Comparison of ENCODE assay signal across 13 mouse cellular contexts in genomic region chr3:51178158-51178557, GRCm38 (mm10). TPM values are rescaled to one million over a fixed set of nuclear protein-coding genes. Genes with fewer than 3 reads are reported as not detected.
DNase-seq lines count a peak whose midpoint lies in the region; ATAC-seq and TF ChIP-seq lines count a peak whose summit lies in the region.
"Had no signal": no experiment of that assay in that cellular context is flagged by ENCODE, and none has a peak within 500 bp of the region (broad histone marks: within the 10 kb centered on the region; RNA-seq: fewer than 3 reads in every experiment).

No protein-coding gene starts in this region.

- no peaks in the 10 kb centered on the region for H3K27me3 ChIP-seq in hindbrain, embryonic 11.5 days (ENCODE audit: control insufficient read depth, insufficient read depth, low read length)
- no peaks in the 10 kb centered on the region for H3K27me3 ChIP-seq in hindbrain, embryonic 13.5 days
- no peaks in the 10 kb centered on the region for H3K27me3 ChIP-seq in lung, postnatal 0 days (replicated peaks; ENCODE audit: insufficient read depth, low read length)
- H3K27me3 ChIP-seq in Patski = no peaks in the 10 kb centered on the region
- H3K27me3 ChIP-seq in embryonic facial prominence, embryonic 15.5 days = no peaks in the 10 kb centered on the region
- H3K27me3 ChIP-seq: forebrain, embryonic 12.5 days; intestine, embryonic 15.5 days; limb, embryonic 13.5 days; lung, embryonic 15.5 days; midbrain, embryonic 12.5 days had no signal

- no peaks in the 10 kb centered on the region for H3K9me3 ChIP-seq in hindbrain, embryonic 11.5 days (ENCODE audit: control insufficient read depth, low read length)
- no peaks in the 10 kb centered on the region for H3K9me3 ChIP-seq in hindbrain, embryonic 13.5 days
- no peaks in the 10 kb centered on the region for H3K9me3 ChIP-seq in lung, postnatal 0 days (ENCODE audit: low read length)
- no peaks in the 10 kb centered on the region for H3K9me3 ChIP-seq in embryonic facial prominence, embryonic 15.5 days (replicated peaks)
- H3K9me3 ChIP-seq: forebrain, embryonic 12.5 days; intestine, embryonic 15.5 days; limb, embryonic 13.5 days; lung, embryonic 15.5 days; midbrain, embryonic 12.5 days had no signal

- no peak for TF ChIP-seq EP300 in lung, postnatal 0 days (IDR thresholded peaks at IDR 0.05)

- H3K4me1 ChIP-seq in hindbrain, embryonic 11.5 days (replicated peaks; ENCODE audit: control insufficient read depth, insufficient read depth, low read length) = no peaks in the 10 kb centered on the region
- peaks cover 5% of the 10 kb centered on the region; the same call in 1 of the 2 replicates for H3K4me1 ChIP-seq in hindbrain, embryonic 13.5 days (replicated peaks)
- H3K4me1 ChIP-seq in lung, postnatal 0 days (ENCODE audit: insufficient read depth, low read depth, low read length) = no peaks in the 10 kb centered on the region
- H3K4me1 ChIP-seq in embryonic facial prominence, embryonic 15.5 days = no peaks in the 10 kb centered on the region; the same call in 1 of the 2 replicates
- H3K4me1 ChIP-seq: lung, embryonic 15.5 days had no signal

- no peak overlapping the region for H3K4me2 ChIP-seq in hindbrain, embryonic 11.5 days (replicated peaks; ENCODE audit: low read depth, low read length)
- H3K4me2 ChIP-seq in hindbrain, embryonic 13.5 days = no peak overlapping the region
- no peak overlapping the region for H3K4me2 ChIP-seq in lung, postnatal 0 days (replicated peaks; ENCODE audit: low read depth, low read length)
- H3K4me2 ChIP-seq in embryonic facial prominence, embryonic 15.5 days (replicated peaks) = 0 out of 2 replicates have a peak overlapping the region, but pooled peaks have one; percentile 12
- H3K4me2 ChIP-seq: forebrain, embryonic 12.5 days; intestine, embryonic 15.5 days; limb, embryonic 13.5 days; lung, embryonic 15.5 days; midbrain, embryonic 12.5 days had no signal

- POLR2A ChIA-PET in Patski (lab: Charles Lee) = interaction anchor here (1.5 kb wide), 1 partner anchor 15 kb away, joined by 3 read pairs; no protein-coding TSS in a partner anchor

- ATAC-seq in hindbrain, embryonic 11.5 days (ENCODE audit: low FRiP score) = no peak
- ATAC-seq in hindbrain, embryonic 13.5 days (ENCODE audit: low FRiP score) = no peak
- ATAC-seq in lung, postnatal 0 days = no peak
- ATAC-seq in Patski = no peak
- ATAC-seq in embryonic facial prominence, embryonic 15.5 days (ENCODE audit: insufficient number of reproducible peaks, low FRiP score, low TSS enrichment, low read depth) = no peak
- no peak for ATAC-seq in cerebellum, adult (ENCODE audit: insufficient number of reproducible peaks, low FRiP score, low TSS enrichment)
- ATAC-seq: intestine, embryonic 15.5 days had no signal

- peak; percentile 15 for DNase-seq in hindbrain, embryonic 11.5 days (ENCODE audit: low spot score)
- no peak for DNase-seq in lung, postnatal 0 days (ENCODE audit: low spot score)
- no peak for DNase-seq in lung, postnatal 25 days (ENCODE audit: low spot score)
- DNase-seq in Patski (ENCODE audit: low read depth, low spot score) = no peak
- DNase-seq: gastrocnemius, postnatal 36 days had no signal

- no peak overlapping the region for H3K4me3 ChIP-seq in hindbrain, embryonic 11.5 days (ENCODE audit: low read depth, low read length)
- H3K4me3 ChIP-seq in hindbrain, embryonic 13.5 days = no peak overlapping the region
- no peak overlapping the region for H3K4me3 ChIP-seq in lung, postnatal 0 days (ENCODE audit: low read depth, low read length)
- H3K4me3 ChIP-seq in embryonic facial prominence, embryonic 15.5 days (replicated peaks) = no peak overlapping the region
- H3K4me3 ChIP-seq: forebrain, embryonic 12.5 days; intestine, embryonic 15.5 days; limb, embryonic 13.5 days; lung, embryonic 15.5 days; midbrain, embryonic 12.5 days had no signal

- no peaks in the 10 kb centered on the region for H3K36me3 ChIP-seq in hindbrain, embryonic 11.5 days (ENCODE audit: control insufficient read depth, insufficient read depth, low read length)
- H3K36me3 ChIP-seq in hindbrain, embryonic 13.5 days = no peaks in the 10 kb centered on the region
- H3K36me3 ChIP-seq in lung, postnatal 0 days (ENCODE audit: insufficient read depth, low read length) = no peaks in the 10 kb centered on the region
- H3K36me3 ChIP-seq in embryonic facial prominence, embryonic 15.5 days = no peaks in the 10 kb centered on the region
- H3K36me3 ChIP-seq: forebrain, embryonic 12.5 days; intestine, embryonic 15.5 days; limb, embryonic 13.5 days; lung, embryonic 15.5 days; midbrain, embryonic 12.5 days had no signal

- peak; percentile 19; the same call in 1 of the 2 replicates for TF ChIP-seq CTCF in lung, postnatal 0 days (IDR thresholded peaks at IDR 0.05)
- peak; percentile 56 for TF ChIP-seq CTCF in Patski (IDR thresholded peaks at IDR 0.05)

- WGBS in hindbrain, embryonic 11.5 days = 46% methylated on average over 10 of the region's 10 CpGs
- 43% methylated on average over 10 of the region's 10 CpGs for WGBS in hindbrain, embryonic 13.5 days
- 37% methylated on average over 10 of the region's 10 CpGs for WGBS in lung, postnatal 0 days
- WGBS in embryonic facial prominence, embryonic 15.5 days = 22% methylated on average over 10 of the region's 10 CpGs

- no peak overlapping the region for H3K27ac ChIP-seq in hindbrain, embryonic 11.5 days (ENCODE audit: low read depth, low read length)
- H3K27ac ChIP-seq in hindbrain, embryonic 13.5 days = no peak overlapping the region
- no peak overlapping the region for H3K27ac ChIP-seq in lung, postnatal 0 days (ENCODE audit: low read length)
- no peak overlapping the region for H3K27ac ChIP-seq in embryonic facial prominence, embryonic 15.5 days (replicated peaks)
- H3K27ac ChIP-seq: forebrain, embryonic 12.5 days; intestine, embryonic 15.5 days; limb, embryonic 13.5 days; lung, embryonic 15.5 days; midbrain, embryonic 12.5 days had no signal

- CTCF ChIA-PET in Patski (lab: Charles Lee) = interaction anchor here (0.8 to 1.3 kb wide), 4 partner anchors 8 to 52 kb away, joined by 3 read pairs; no protein-coding TSS in a partner anchor

- in situ Hi-C loops in Patski (cut with MboI; ENCODE audit: low pct_unique_long_range_greater_than_20kb) = loop anchor here (10.0 kb wide), 2 partner anchors 263 to 793 kb away; no protein-coding TSS in a partner anchor

- H3K9ac ChIP-seq in hindbrain, embryonic 11.5 days (ENCODE audit: low read depth, low read length) = no peak overlapping the region
- H3K9ac ChIP-seq in hindbrain, embryonic 13.5 days = no peak overlapping the region
- H3K9ac ChIP-seq in lung, postnatal 0 days (replicated peaks; ENCODE audit: low read depth) = no peak overlapping the region
- H3K9ac ChIP-seq in embryonic facial prominence, embryonic 15.5 days = no peak overlapping the region
- H3K9ac ChIP-seq: forebrain, embryonic 12.5 days; intestine, embryonic 15.5 days; limb, embryonic 13.5 days; lung, embryonic 15.5 days; midbrain, embryonic 12.5 days had no signal

RNA-seq across cellular contexts. Expression of gene Noct, which starts 46.1 kb away (rescaled TPM):
- polyA plus RNA-seq in hindbrain, embryonic 11.5 days (2014; fragmentation: Nextera tagmentation; extraction: Ambion mirVana) = 12.7 and 15.0 TPM in 2 replicates
- polyA plus RNA-seq in hindbrain, embryonic 13.5 days (2015; fragmentation: Nextera tagmentation; extraction: Ambion mirVana) = 21.5 and 22.0 TPM in 2 replicates
- 4.1 and 4.2 TPM in 2 replicates for polyA plus RNA-seq in lung, postnatal 0 days (2015; fragmentation: Nextera tagmentation; extraction: Ambion mirVana)
- polyA plus RNA-seq in Patski (2021) = 36.1 TPM
- 9.8 and 11.3 TPM in 2 replicates for polyA plus RNA-seq in embryonic facial prominence, embryonic 15.5 days (2015; fragmentation: Nextera tagmentation; extraction: Ambion mirVana)
